Mouse (Mus musculus): ENCODE data around the gene Hebp2. TPM values are rescaled to one million over a fixed set of nuclear protein-coding genes. Genes with fewer than 3 reads are reported as not detected.

Gene Hebp2
- total RNA-seq (2023) = not detected

DNA sequence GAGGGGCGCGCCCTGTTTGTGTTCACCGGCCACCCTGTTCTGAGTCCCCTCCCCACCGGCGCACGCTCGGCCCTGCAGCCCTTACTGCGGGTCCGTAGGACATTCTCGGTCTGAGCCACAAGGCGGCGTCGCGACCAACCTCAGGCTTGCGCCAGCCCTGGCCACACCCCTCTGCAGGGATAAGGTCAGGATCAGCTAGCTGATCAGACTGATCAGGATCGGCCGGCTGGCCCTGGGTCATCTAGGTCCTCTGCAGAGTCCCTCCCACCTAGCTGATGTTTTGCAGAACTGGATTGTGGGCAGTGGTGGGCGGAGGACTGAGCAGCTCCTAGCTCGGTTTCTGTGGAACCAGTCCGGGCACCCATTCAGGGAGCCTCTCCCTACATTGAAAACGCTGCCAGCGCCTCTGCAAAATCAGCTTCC is at the start of gene Hebp2:
Gene Hebp2 (minus strand): TSS at position 264 of the 423 bp plus-strand sequence.

Other genes with a start within 250 kb of the Hebp2 start
- gene Nhsl1, start 227.1 kb downstream of the Hebp2 start, total RNA-seq (2023) = 1 to 10 TPM; 2.9 to 3.3 TPM
- under 1 TPM; 0.06 to 0.21 TPM for gene Arfgef3, start 197.9 kb upstream of the Hebp2 start, total RNA-seq (2023)
- gene Gm4922, start 240.7 kb upstream of the Hebp2 start, total RNA-seq (2023) = not detected

Measured in T-cell, adult 66 days (primary cell).